Mouse (Mus musculus) effector memory CD4-positive, alpha-beta T cell, adult 5 months (primary cell): ENCODE measurements around the gene Arhgap23. TPM values are rescaled to one million over a fixed set of nuclear protein-coding genes. Genes with fewer than 3 reads are reported as not detected.

Experiments
- polyA plus RNA-seq: library from polyadenylated mRNA; unstranded; fragments of 100-300 nt; shearing (Covaris generic); gene quantifications from one replicate; pipeline ENCODE4 v1.2.1, GENCODE M21; 2017

Arhgap23 gene
- not detected for polyA plus RNA-seq

GRCm38 (mm10) chr11:97415330-97415711 is at the start of gene Arhgap23:
Arhgap23 (plus strand) TSS chr11:97415533.

DNA sequence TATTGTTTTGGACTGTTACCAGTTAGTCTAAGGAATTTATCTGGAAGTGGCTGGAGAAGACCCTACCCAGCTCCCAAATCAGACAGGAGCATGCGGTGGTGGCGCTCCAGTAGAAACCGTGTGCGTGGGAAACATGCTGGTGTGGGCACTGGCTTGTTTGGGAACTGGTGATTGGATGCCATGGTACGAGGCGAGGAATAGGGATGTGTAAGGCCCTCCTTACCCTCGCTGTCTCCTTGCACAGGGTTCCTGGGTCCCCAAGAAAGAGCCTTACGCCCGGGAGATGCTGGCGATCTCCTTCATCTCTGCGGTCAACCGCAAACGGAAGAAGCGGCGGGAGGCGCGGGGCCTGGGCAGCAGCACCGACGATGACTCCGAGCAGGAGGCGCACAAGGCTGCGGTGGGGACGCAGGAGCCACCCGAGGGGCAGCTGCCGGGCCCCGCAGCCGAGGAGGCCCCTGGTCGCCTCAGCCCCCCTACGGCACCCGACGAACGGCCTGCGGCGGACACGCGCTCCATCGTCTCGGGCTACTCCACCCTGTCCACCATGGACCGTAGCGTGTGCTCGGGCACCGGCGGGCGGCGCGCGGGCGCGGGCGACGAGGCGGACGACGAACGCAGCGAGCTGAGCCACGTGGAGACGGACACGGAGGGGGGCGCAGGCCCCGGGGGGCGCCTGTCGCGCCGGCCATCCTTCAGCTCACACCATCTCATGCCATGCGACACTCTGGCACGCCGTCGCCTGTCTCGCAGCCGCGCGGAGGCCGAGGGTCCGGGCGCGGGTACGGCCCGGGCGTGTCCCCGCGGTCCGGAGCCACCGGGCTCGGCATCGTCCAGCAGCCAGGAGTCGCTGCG is 84.8 kb downstream of the Arhgap23 start, which contains the start of gene 4933428G20Rik:
Gene 4933428G20Rik (minus strand): TSS at position 476 of the 855 bp plus-strand sequence.

Other genes starting within 250 kb of the Arhgap23 start
- 20.3 TPM for gene Kpnb1, start 227.7 kb upstream of the Arhgap23 start, polyA plus RNA-seq
- gene Npepps, start 134.9 kb upstream of the Arhgap23 start, polyA plus RNA-seq, result 44.7 TPM
- 12.6 TPM for gene Mrpl45, start 99.8 kb upstream of the Arhgap23 start, polyA plus RNA-seq
- 0.21 TPM for gene Gpr179, start 63.5 kb upstream of the Arhgap23 start, polyA plus RNA-seq
- 1.4 TPM for gene Socs7, start 53.0 kb upstream of the Arhgap23 start, polyA plus RNA-seq
- gene 4933428G20Rik, start 84.8 kb downstream of the Arhgap23 start, polyA plus RNA-seq, result not detected
- not detected for gene Srcin1, start 160.7 kb downstream of the Arhgap23 start, polyA plus RNA-seq
- 16.0 TPM for gene Epop, start 214.2 kb downstream of the Arhgap23 start, polyA plus RNA-seq
- gene Mllt6, start 247.9 kb downstream of the Arhgap23 start, polyA plus RNA-seq, result 7.2 TPM